Mouse (Mus musculus) heart, embryonic 12.5 days (tissue): ENCODE results near the gene Rab3ip. TPM values are rescaled to one million over a fixed set of nuclear protein-coding genes. Genes with fewer than 3 reads are reported as not detected.

Source experiments
- ATAC-seq: fragments of 200-750 bp; cut with Nextera tagmentation; 2 replicates; pipeline ENCODE4 v1.8.0; 2017; ENCODE audit warnings: moderate TSS enrichment, moderate library complexity; ENCODE audit not compliant: insufficient number of reproducible peaks, low FRiP score
- H3K27ac ChIP-seq: fragments of 300-500 bp; sonication (generic); 2 replicates; pipeline ENCODE4 v1.5.1; 2016; ENCODE audit warnings: mild to moderate bottlenecking, moderate library complexity; ENCODE audit not compliant: poor library complexity, severe bottlenecking
- H3K27me3 ChIP-seq: fragments of 300-500 bp; sonication (generic); replicated peaks from 2 replicates; pipeline ENCODE4 v1.6.1; 2016; ENCODE audit warnings: mild to moderate bottlenecking, moderate library complexity
- H3K36me3 ChIP-seq: fragments of 300-500 bp; sonication (generic); 2 replicates; pipeline ENCODE4 v1.6.1; 2016; ENCODE audit warnings: mild to moderate bottlenecking, moderate library complexity
- H3K4me1 ChIP-seq: fragments of 300-500 bp; sonication (generic); replicated peaks from 2 replicates; pipeline ENCODE4 v1.6.1; 2016; ENCODE audit warnings: mild to moderate bottlenecking
- H3K4me2 ChIP-seq: fragments of 300-500 bp; sonication (generic); 2 replicates; pipeline ENCODE4 v1.6.1; 2016; ENCODE audit warnings: mild to moderate bottlenecking, moderate library complexity
- H3K4me3 ChIP-seq: fragments of 300-500 bp; sonication (generic); 2 replicates; pipeline ENCODE4 v1.5.1; 2016; ENCODE audit warnings: mild to moderate bottlenecking
- H3K9ac ChIP-seq: fragments of 300-500 bp; sonication (generic); 2 replicates; pipeline ENCODE4 v1.6.1; 2016; ENCODE audit warnings: mild to moderate bottlenecking, moderate library complexity
- H3K9me3 ChIP-seq: fragments of 300-500 bp; sonication (generic); replicated peaks from 2 replicates; pipeline ENCODE4 v1.6.1; 2016; ENCODE audit warnings: mild to moderate bottlenecking, moderate library complexity
- WGBS: fragments of 180-500 bp; shearing (Covaris S2); methylation state at CpG from one replicate; pipeline ENCODE4 v1.1.7; 2016; 5-methylcytosine and 5-hydroxymethylcytosine counted together
- polyA plus RNA-seq: library from polyadenylated mRNA; unstranded; fragments of >200 nt; fragmentation: Nextera tagmentation; extraction: Ambion mirVana; gene quantifications from 2 replicates; pipeline ENCODE4 v1.2.1, GENCODE M21; 2016

Gene Rab3ip
- polyA plus RNA-seq, 1 experiment from 2014 or later = 65.7 TPM

GRCm38 (mm10) chr10:116933794-116934193 lies 16.8 kb downstream of the Rab3ip start:
- H3K4me2 ChIP-seq = no peak overlapping the region
- no peaks in the 10 kb centered on the region for H3K27me3 ChIP-seq
- H3K9me3 ChIP-seq = no peaks in the 10 kb centered on the region
- H3K9ac ChIP-seq = no peak overlapping the region
- WGBS = 91% methylated on average over 7 of the region's 7 CpGs
- no peak for ATAC-seq
- peaks cover 57% of the 10 kb centered on the region for H3K36me3 ChIP-seq
- H3K4me1 ChIP-seq = peaks cover 11% of the 10 kb centered on the region; the same call in 1 of the 2 replicates
- H3K27ac ChIP-seq = no peak overlapping the region
- no peak overlapping the region for H3K4me3 ChIP-seq

- H3K9ac ChIP-seq = no peak overlapping the region
- no peak overlapping the region for H3K4me3 ChIP-seq
- no peak for ATAC-seq
- H3K9me3 ChIP-seq = no peaks in the 10 kb centered on the region
- peaks cover 11% of the 10 kb centered on the region; the same call in 1 of the 2 replicates for H3K4me1 ChIP-seq
- no peak overlapping the region for H3K4me2 ChIP-seq
- H3K27me3 ChIP-seq = no peaks in the 10 kb centered on the region
- H3K27ac ChIP-seq = no peak overlapping the region
- WGBS = 87% methylated on average over 13 of the region's 13 CpGs
- peaks cover 52% of the 10 kb centered on the region for H3K36me3 ChIP-seq
Measured at GRCm38 (mm10) chr10:116932418-116932817, 18.2 kb downstream of the Rab3ip start.

GRCm38 (mm10) chr10:116931497-116932179 lies 18.9 kb downstream of the Rab3ip start:
- H3K27ac ChIP-seq = no peak overlapping the region
- H3K9me3 ChIP-seq = no peaks in the 10 kb centered on the region
- H3K4me2 ChIP-seq = no peak overlapping the region
- no peaks in the 10 kb centered on the region for H3K27me3 ChIP-seq
- no peak overlapping the region for H3K4me3 ChIP-seq
- no peak for ATAC-seq
- peaks cover 52% of the 10 kb centered on the region for H3K36me3 ChIP-seq
- H3K4me1 ChIP-seq = peaks cover 11% of the 10 kb centered on the region; the same call in 1 of the 2 replicates
- no peak overlapping the region for H3K9ac ChIP-seq
- 71% methylated on average over 15 of the region's 15 CpGs for WGBS

GRCm38 (mm10) chr10:116930936-116931335 lies 19.6 kb downstream of the Rab3ip start:
- Histone ChIP-seq H3K4me3 (no peak overlapping the region), H3K9ac (no peak overlapping the region), H3K9me3 (no peaks in the 10 kb centered on the region), H3K27ac (no peak overlapping the region), H3K27me3 (no peaks in the 10 kb centered on the region), H3K4me2 (no peak overlapping the region), H3K4me1 (peaks cover 11% of the 10 kb centered on the region; the same call in 1 of the 2 replicates), H3K36me3 (peaks cover 51% of the 10 kb centered on the region)
- 59% methylated on average over 6 of the region's 7 CpGs for WGBS
- no peak for ATAC-seq

GRCm38 (mm10) chr10:116930506-116930905 lies 20.1 kb downstream of the Rab3ip start:
- H3K9ac ChIP-seq = no peak overlapping the region
- peaks cover 11% of the 10 kb centered on the region; the same call in 1 of the 2 replicates for H3K4me1 ChIP-seq
- H3K36me3 ChIP-seq = peaks cover 56% of the 10 kb centered on the region
- no peak overlapping the region for H3K4me2 ChIP-seq
- no peak overlapping the region for H3K27ac ChIP-seq
- H3K4me3 ChIP-seq = no peak overlapping the region
- ATAC-seq = no peak
- WGBS = 60% methylated on average over 7 of the region's 7 CpGs
- no peaks in the 10 kb centered on the region for H3K27me3 ChIP-seq
- no peaks in the 10 kb centered on the region for H3K9me3 ChIP-seq

- peaks cover 11% of the 10 kb centered on the region; the same call in 1 of the 2 replicates for H3K4me1 ChIP-seq
- no peak for ATAC-seq
- H3K27me3 ChIP-seq = no peaks in the 10 kb centered on the region
- H3K9me3 ChIP-seq = no peaks in the 10 kb centered on the region
- H3K36me3 ChIP-seq = peaks cover 63% of the 10 kb centered on the region
- no peak overlapping the region for H3K4me3 ChIP-seq
- H3K9ac ChIP-seq = no peak overlapping the region
- H3K4me2 ChIP-seq = no peak overlapping the region
- H3K27ac ChIP-seq = no peak overlapping the region
- 83% methylated on average over 3 of the region's 3 CpGs for WGBS
Measured at GRCm38 (mm10) chr10:116928826-116929225, 21.7 kb downstream of the Rab3ip start.

GRCm38 (mm10) chr10:116926428-116927113 lies 24.0 kb downstream of the Rab3ip start:
- WGBS = 90% methylated on average over 11 of the region's 11 CpGs
- no peaks in the 10 kb centered on the region for H3K9me3 ChIP-seq
- no peak overlapping the region for H3K9ac ChIP-seq
- no peak for ATAC-seq
- H3K4me2 ChIP-seq = no peak overlapping the region
- H3K27me3 ChIP-seq = no peaks in the 10 kb centered on the region
- peaks cover 9% of the 10 kb centered on the region; the same call in 1 of the 2 replicates for H3K4me1 ChIP-seq
- H3K4me3 ChIP-seq = no peak overlapping the region
- no peak overlapping the region for H3K27ac ChIP-seq
- peaks cover 69% of the 10 kb centered on the region for H3K36me3 ChIP-seq

- no peak for ATAC-seq
- 88% methylated on average over 19 of the region's 19 CpGs for WGBS
- peaks cover 71% of the 10 kb centered on the region for H3K36me3 ChIP-seq
Measured at GRCm38 (mm10) chr10:116923651-116924495, 26.7 kb downstream of the Rab3ip start.

GRCm38 (mm10) chr10:116922161-116922560 lies 28.4 kb downstream of the Rab3ip start:
- H3K4me1 ChIP-seq = no peaks in the 10 kb centered on the region
- no peaks in the 10 kb centered on the region for H3K27me3 ChIP-seq
- no peak overlapping the region for H3K9ac ChIP-seq
- H3K4me3 ChIP-seq = no peak overlapping the region
- H3K4me2 ChIP-seq = no peak overlapping the region
- no peak overlapping the region for H3K27ac ChIP-seq
- WGBS = 88% methylated on average over 15 of the region's 15 CpGs
- H3K9me3 ChIP-seq = no peaks in the 10 kb centered on the region
- no peak for ATAC-seq
- H3K36me3 ChIP-seq = peaks cover 71% of the 10 kb centered on the region

More at GRCm38 (mm10) chr10:116923651-116924495, 26.7 kb downstream of the Rab3ip start:
- Histone ChIP-seq H3K27ac (no peak overlapping the region), H3K4me3 (no peak overlapping the region), H3K27me3 (no peaks in the 10 kb centered on the region), H3K9ac (no peak overlapping the region), H3K9me3 (no peaks in the 10 kb centered on the region), H3K4me2 (no peak overlapping the region), H3K4me1 (no peaks in the 10 kb centered on the region)

GRCm38 (mm10) chr10:116921416-116921815 lies 29.2 kb downstream of the Rab3ip start:
- Histone ChIP-seq H3K27ac (no peak overlapping the region), H3K36me3 (peaks cover 66% of the 10 kb centered on the region), H3K9me3 (no peaks in the 10 kb centered on the region), H3K9ac (no peak overlapping the region), H3K27me3 (no peaks in the 10 kb centered on the region), H3K4me3 (no peak overlapping the region), H3K4me2 (no peak overlapping the region), H3K4me1 (no peaks in the 10 kb centered on the region)
- 91% methylated on average over 15 of the region's 15 CpGs for WGBS
- no peak for ATAC-seq

- H3K9ac ChIP-seq = no peak overlapping the region
- H3K4me2 ChIP-seq = no peak overlapping the region
- H3K4me1 ChIP-seq = no peaks in the 10 kb centered on the region
- no peak for ATAC-seq
- 86% methylated on average over 8 of the region's 8 CpGs for WGBS
- no peaks in the 10 kb centered on the region for H3K27me3 ChIP-seq
- no peak overlapping the region for H3K4me3 ChIP-seq
- H3K9me3 ChIP-seq = no peaks in the 10 kb centered on the region
- peaks cover 65% of the 10 kb centered on the region for H3K36me3 ChIP-seq
- H3K27ac ChIP-seq = no peak overlapping the region
Measured at GRCm38 (mm10) chr10:116920641-116921040, 29.9 kb downstream of the Rab3ip start.
